Mouse (Mus musculus) liver, embryonic 14.5 days (tissue): ENCODE measurements around the gene Rpgrip1l. TPM values are rescaled to one million over a fixed set of nuclear protein-coding genes. Genes with fewer than 3 reads are reported as not detected.

Experiments used
- ATAC-seq: fragments of 200-750 bp; cut with Nextera tagmentation; 2 replicates; pipeline ENCODE4 v1.8.0; 2017; ENCODE audit warnings: moderate number of reproducible peaks, mild to moderate bottlenecking, moderate library complexity; ENCODE audit not compliant: insufficient read depth
- DNase-seq, 3 experiments: peaks; one replicate each; pipeline ENCODE4 v3.0.0-alpha.2; 2012 to 2013; ENCODE audit warnings: low read depth in 3 of 3, low spot score in 3 of 3
- H3K27ac ChIP-seq: fragments of 300-500 bp; sonication (generic); 2 replicates; pipeline ENCODE4 v1.5.1; 2014; ENCODE audit warnings: moderate library complexity, mild to moderate bottlenecking, control low read depth, inconsistent platforms
- H3K27me3 ChIP-seq: fragments of 300-500 bp; sonication (generic); 2 replicates; pipeline ENCODE4 v1.6.1; 2014; ENCODE audit warnings: mild to moderate bottlenecking, low read length, moderate library complexity; ENCODE audit not compliant: control insufficient read depth, insufficient read depth
- H3K36me3 ChIP-seq: fragments of 300-500 bp; sonication (generic); replicated peaks from 2 replicates; pipeline ENCODE4 v1.6.1; 2014; ENCODE audit warnings: low read depth; ENCODE audit not compliant: control insufficient read depth, insufficient read depth
- H3K4me1 ChIP-seq, 2 experiments: fragments of 200-500 bp in 1 of 2; fragments of 300-500 bp in 1 of 2; sonication (generic) in 1 of 2; replicated peaks; 2 replicates each; pipeline ENCODE4 v1.6.1; 2012 to 2014; ENCODE audit warnings: antibody characterized with exemption in 1 of 2, inconsistent platforms in 1 of 2, low read length in 1 of 2; ENCODE audit not compliant: control insufficient read depth in 2 of 2, insufficient read depth in 2 of 2
- H3K4me2 ChIP-seq: fragments of 300-500 bp; sonication (generic); 2 replicates; pipeline ENCODE4 v1.6.1; 2014; ENCODE audit warnings: low read depth, mild to moderate bottlenecking, control low read depth, moderate library complexity
- H3K4me3 ChIP-seq, 2 experiments: fragments of 200-500 bp in 1 of 2; fragments of 300-500 bp in 1 of 2; sonication (generic) in 1 of 2; 2 replicates each; pipeline ENCODE4 v1.5.1; 2012 to 2014; ENCODE audit warnings: low read depth in 2 of 2, low read length in 2 of 2, mild to moderate bottlenecking in 2 of 2, control low read depth in 1 of 2, inconsistent platforms in 1 of 2, moderate library complexity in 1 of 2; ENCODE audit not compliant: insufficient read depth in 1 of 2
- H3K9ac ChIP-seq: fragments of 300-500 bp; sonication (generic); replicated peaks from 2 replicates; pipeline ENCODE4 v1.6.1; 2014; ENCODE audit warnings: mild to moderate bottlenecking, control low read depth, moderate library complexity
- H3K9me3 ChIP-seq: fragments of 300-500 bp; sonication (generic); 2 replicates; pipeline ENCODE4 v1.6.1; 2016; ENCODE audit warnings: low read length, mixed read lengths; ENCODE audit not compliant: control insufficient read depth
- CTCF ChIP-seq: IDR thresholded peaks from 2 replicates; pipeline ENCODE4 v1.5.1; 2016; ENCODE audit warnings: antibody characterized with exemption, low read depth, control low read depth
- EP300 ChIP-seq: IDR thresholded peaks from 2 replicates; pipeline ENCODE4 v1.6.1; 2016; ENCODE audit warnings: antibody characterized with exemption, low read depth
- WGBS: fragments of 180-500 bp; shearing (Covaris S2); extraction: QIAGEN DNeasy Blood & Tissue Kit; methylation state at CpG from one replicate; pipeline ENCODE4 v1.1.7; 2014; ENCODE audit not compliant: insufficient replicate concordance; 5-methylcytosine and 5-hydroxymethylcytosine counted together
- polyA plus RNA-seq, 2 experiments: library from polyadenylated mRNA; depleted of rRNA in 1 of 2; stranded (reverse) in 1 of 2; unstranded in 1 of 2; fragments of >200 nt; fragmentation: Nextera tagmentation in 1 of 2; extraction: Ambion mirVana in 1 of 2; gene quantifications; 2 replicates each; pipeline versions ENCODE4 v1.2.1 to v1.2.3; 2012 to 2014

Rpgrip1l gene
- polyA plus RNA-seq, 2 experiments = 1.1 to 3.3 TPM

DNA sequence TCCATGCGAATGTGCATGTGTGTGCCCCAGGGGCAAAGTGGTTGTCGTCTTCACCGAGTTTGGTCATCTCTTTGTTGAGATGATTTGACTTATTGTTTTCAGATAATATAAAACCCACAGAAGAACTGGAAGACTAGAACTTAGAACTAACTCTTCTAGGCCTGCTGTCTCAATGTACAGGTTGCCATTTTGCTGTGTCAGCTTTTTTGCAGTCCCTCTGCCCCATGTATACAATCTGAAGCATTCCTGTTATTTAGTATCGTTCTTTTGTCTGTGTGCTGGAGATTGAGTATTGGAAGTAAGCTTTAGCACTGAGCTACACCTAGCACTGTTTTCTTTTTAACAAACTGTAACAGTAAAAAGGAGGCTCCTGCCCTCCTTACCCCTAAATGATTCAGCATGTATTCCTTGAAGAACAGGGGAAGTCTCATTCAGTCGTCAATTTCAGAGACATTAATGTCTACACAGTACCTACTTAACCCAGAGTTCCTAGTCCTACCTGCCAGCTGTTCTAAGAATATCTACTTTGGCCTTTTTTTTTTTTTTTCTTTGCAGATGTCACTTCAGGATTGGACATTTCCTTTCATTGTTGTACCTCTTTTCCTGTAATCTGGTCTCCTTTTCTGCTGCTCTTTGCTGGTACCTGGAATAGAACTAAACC lies 4.6 kb upstream of the Rpgrip1l start:
- Histone ChIP-seq H3K36me3 (no peaks in the 10 kb centered on the region), H3K4me1 (peaks cover 2 to 5% of the 10 kb centered on the region in 2 experiments; a peak in 2 of 4 replicates), H3K27ac (no peak overlapping the region), H3K9me3 (no peaks in the 10 kb centered on the region), H3K27me3 (no peaks in the 10 kb centered on the region), H3K4me2 (no peak overlapping the region), H3K4me3 (no peak overlapping the region), H3K9ac (no peak overlapping the region)
- DNase-seq (no peak), ATAC-seq (no peak)
- TF ChIP-seq EP300 = no peak
- no peak for TF ChIP-seq CTCF
- WGBS = 71% methylated on average over 5 of the region's 5 CpGs

DNA sequence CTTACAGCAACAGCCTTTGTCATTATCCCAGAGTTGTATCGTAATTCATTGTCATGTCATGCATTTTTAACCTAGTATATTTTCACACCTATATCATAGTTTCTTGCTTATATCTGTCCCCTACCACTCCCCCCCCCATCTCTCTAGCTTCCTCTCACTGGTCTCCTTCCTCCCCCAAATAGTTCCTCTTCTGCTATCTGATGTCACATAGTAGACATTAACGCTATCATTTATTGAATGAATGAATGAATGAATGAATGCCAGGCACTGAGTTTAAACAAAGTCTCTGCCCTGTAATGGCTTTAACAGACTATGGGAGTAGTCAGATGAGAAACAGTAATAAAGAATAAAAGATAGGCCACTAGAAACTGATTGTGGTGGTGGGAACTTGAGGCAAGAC lies 720 bp downstream of the Rpgrip1l start:
- ATAC-seq (no peak), DNase-seq (no peak)
- H3K4me1 ChIP-seq = peaks cover 2 to 9% of the 10 kb centered on the region in 2 experiments; a peak in 3 of 4 replicates
- TF ChIP-seq CTCF = no peak
- no peak for TF ChIP-seq EP300
- peak overlapping the region; percentile 66 to 78 for H3K4me3 ChIP-seq
- no peaks in the 10 kb centered on the region for H3K9me3 ChIP-seq
- peak overlapping the region; percentile 80 for H3K4me2 ChIP-seq
- 30% methylated on average over 2 of the region's 2 CpGs for WGBS
- no peaks in the 10 kb centered on the region for H3K36me3 ChIP-seq
- H3K27ac ChIP-seq = no peak overlapping the region
- H3K27me3 ChIP-seq = no peaks in the 10 kb centered on the region
- H3K9ac ChIP-seq = peak overlapping the region; percentile 60

DNA sequence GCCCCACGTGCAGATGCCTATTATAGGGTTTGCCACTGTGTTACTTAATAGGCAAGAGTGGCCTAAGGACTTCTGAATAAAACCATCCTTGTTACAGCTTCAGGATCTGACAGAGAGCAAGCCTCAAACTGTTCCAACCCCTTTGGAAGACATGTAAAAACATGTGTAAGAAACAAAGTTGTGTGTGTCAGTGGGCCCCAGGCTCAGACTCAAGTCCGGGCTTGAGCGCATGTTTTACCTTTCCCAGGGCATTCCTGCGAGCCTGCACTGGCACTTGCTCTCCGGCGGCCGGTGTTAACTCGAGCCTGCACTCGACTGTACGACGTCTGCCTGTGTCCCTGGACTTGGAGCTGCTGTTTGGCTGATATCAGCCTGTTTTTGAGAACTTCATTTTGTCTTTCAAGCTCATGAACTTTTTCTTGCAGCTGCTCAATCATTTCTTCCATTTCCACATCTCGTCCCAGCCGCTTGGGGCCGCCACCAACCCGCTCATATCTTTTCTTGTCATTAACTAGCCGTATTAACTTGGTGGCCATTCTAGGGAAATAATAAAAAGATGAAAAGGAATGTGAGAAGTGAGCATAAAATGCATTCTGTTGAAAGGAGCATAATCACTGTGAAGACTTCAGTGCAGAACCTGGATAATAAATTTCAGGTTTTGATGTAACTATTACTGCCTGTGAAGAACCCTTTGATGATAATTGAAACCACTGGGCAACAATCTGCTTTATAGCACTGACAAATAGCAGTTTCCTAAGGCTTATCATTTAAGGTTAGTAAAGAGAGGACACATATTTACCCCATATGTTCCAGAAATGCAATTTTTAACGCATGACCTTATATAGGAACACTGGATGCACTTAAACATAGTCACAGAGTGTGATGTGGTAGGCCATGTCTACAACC lies 8.3 kb downstream of the Rpgrip1l start:
- H3K4me2 ChIP-seq = no peak overlapping the region
- H3K27me3 ChIP-seq = no peaks in the 10 kb centered on the region
- no peak for DNase-seq
- no peak overlapping the region for H3K4me3 ChIP-seq
- WGBS = 74% methylated on average over 17 of the region's 17 CpGs
- H3K36me3 ChIP-seq = no peaks in the 10 kb centered on the region
- H3K4me1 ChIP-seq = no peaks in the 10 kb centered on the region
- ATAC-seq = no peak
- no peak overlapping the region for H3K9ac ChIP-seq
- no peak overlapping the region for H3K27ac ChIP-seq
- H3K9me3 ChIP-seq = no peaks in the 10 kb centered on the region
- TF ChIP-seq EP300 (no peak), CTCF (no peak)

DNA sequence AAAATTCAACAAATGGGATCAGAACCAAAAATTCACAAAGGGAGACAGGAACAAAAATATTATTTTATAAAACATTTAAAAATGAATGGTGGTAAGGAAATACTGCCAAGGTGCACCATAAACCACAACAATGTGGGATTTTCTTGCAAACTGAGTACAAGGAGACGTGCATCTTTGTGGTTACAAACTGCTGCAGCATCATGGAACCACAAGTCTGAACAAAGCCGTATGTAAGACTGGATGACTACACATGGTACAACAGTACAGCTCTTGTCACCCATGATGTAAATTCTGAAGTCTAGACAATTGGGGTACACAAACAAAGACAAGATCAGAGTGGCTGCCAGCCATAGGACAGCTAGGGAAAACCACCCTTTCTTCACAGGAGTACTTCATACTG lies 14.4 kb downstream of the Rpgrip1l start:
- H3K4me1 ChIP-seq = no peaks in the 10 kb centered on the region
- H3K36me3 ChIP-seq = no peaks in the 10 kb centered on the region
- no peak overlapping the region for H3K4me3 ChIP-seq
- no peak overlapping the region for H3K4me2 ChIP-seq
- 57% methylated on average over 2 of the region's 2 CpGs for WGBS
- H3K27me3 ChIP-seq = no peaks in the 10 kb centered on the region
- no peak overlapping the region for H3K9ac ChIP-seq
- TF ChIP-seq CTCF (no peak), EP300 (no peak)
- no peak for DNase-seq
- no peak for ATAC-seq
- H3K27ac ChIP-seq = no peak overlapping the region
- H3K9me3 ChIP-seq = no peaks in the 10 kb centered on the region

DNA sequence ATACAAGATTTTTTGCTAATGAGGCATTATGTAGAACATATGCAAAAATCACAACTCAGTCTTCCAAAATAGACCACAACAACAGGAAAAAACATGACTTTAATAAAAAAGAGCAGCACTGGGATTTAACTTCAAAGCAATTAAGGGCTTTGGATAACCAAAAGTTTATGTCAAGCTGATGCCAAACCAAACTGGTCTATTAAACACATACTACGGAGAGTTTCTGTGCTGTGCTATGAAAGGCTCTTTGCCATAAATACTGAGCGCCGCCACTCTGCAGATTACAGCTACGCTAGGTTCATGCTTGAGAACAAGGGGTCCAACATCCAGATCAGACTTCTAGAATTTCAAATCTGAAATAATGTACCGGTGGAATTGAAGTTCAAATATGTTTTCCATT lies 17.3 kb downstream of the Rpgrip1l start:
- H3K27ac ChIP-seq = no peak overlapping the region
- H3K27me3 ChIP-seq = no peaks in the 10 kb centered on the region
- whole genome bisulfite sequencing = 83% methylated on average over 5 of the region's 5 CpGs
- H3K4me1 ChIP-seq = no peaks in the 10 kb centered on the region
- DNase-seq (no peak), ATAC-seq (no peak)
- no peaks in the 10 kb centered on the region for H3K9me3 ChIP-seq
- TF ChIP-seq EP300 = no peak
- no peak overlapping the region for H3K4me2 ChIP-seq
- H3K9ac ChIP-seq = no peak overlapping the region
- H3K36me3 ChIP-seq = no peaks in the 10 kb centered on the region
- H3K4me3 ChIP-seq = no peak overlapping the region
